Mouse (Mus musculus) bone marrow, adult 2 months (tissue): ENCODE measurements around the gene Abce1.

Source experiments
- CTCF ChIP-seq: fragments of 200-500 bp; IDR thresholded peaks from 2 replicates; pipeline ENCODE4 v1.5.1; 2011; ENCODE audit warnings: low read length, control low read depth; ENCODE audit not compliant: control insufficient read depth, insufficient read depth
- POLR2A ChIP-seq: fragments of 200-500 bp; IDR thresholded peaks from 2 replicates; pipeline ENCODE4 v1.6.1; 2011; ENCODE audit warnings: low read depth, mild to moderate bottlenecking, control low read depth, low read length, borderline replicate concordance; ENCODE audit not compliant: control insufficient read depth

GRCm38 (mm10) chr8:79636151-79636550 lies 75.4 kb downstream of the Abce1 start:
- TF ChIP-seq POLR2A, result no peak
- no peak for TF ChIP-seq CTCF
